Mouse (Mus musculus) liver, embryonic 14.5 days (tissue): ENCODE data around the gene Zbtb16. TPM values are rescaled to one million over a fixed set of nuclear protein-coding genes. Genes with fewer than 3 reads are reported as not detected.

Experiments
- ATAC-seq: fragments of 200-750 bp; cut with Nextera tagmentation; 2 replicates; pipeline ENCODE4 v1.8.0; 2017; ENCODE audit warnings: moderate number of reproducible peaks, mild to moderate bottlenecking, moderate library complexity; ENCODE audit not compliant: insufficient read depth
- DNase-seq, 3 experiments: peaks; one replicate each; pipeline ENCODE4 v3.0.0-alpha.2; 2012 to 2013; ENCODE audit warnings: low read depth in 3 of 3, low spot score in 3 of 3
- H3K27ac ChIP-seq: fragments of 300-500 bp; sonication (generic); 2 replicates; pipeline ENCODE4 v1.5.1; 2014; ENCODE audit warnings: moderate library complexity, mild to moderate bottlenecking, control low read depth, inconsistent platforms
- H3K27me3 ChIP-seq: fragments of 300-500 bp; sonication (generic); 2 replicates; pipeline ENCODE4 v1.6.1; 2014; ENCODE audit warnings: mild to moderate bottlenecking, low read length, moderate library complexity; ENCODE audit not compliant: control insufficient read depth, insufficient read depth
- H3K36me3 ChIP-seq: fragments of 300-500 bp; sonication (generic); replicated peaks from 2 replicates; pipeline ENCODE4 v1.6.1; 2014; ENCODE audit warnings: low read depth; ENCODE audit not compliant: control insufficient read depth, insufficient read depth
- H3K4me1 ChIP-seq, 2 experiments: fragments of 200-500 bp in 1 of 2; fragments of 300-500 bp in 1 of 2; sonication (generic) in 1 of 2; replicated peaks; 2 replicates each; pipeline ENCODE4 v1.6.1; 2012 to 2014; ENCODE audit warnings: antibody characterized with exemption in 1 of 2, inconsistent platforms in 1 of 2, low read length in 1 of 2; ENCODE audit not compliant: control insufficient read depth in 2 of 2, insufficient read depth in 2 of 2
- H3K4me2 ChIP-seq: fragments of 300-500 bp; sonication (generic); 2 replicates; pipeline ENCODE4 v1.6.1; 2014; ENCODE audit warnings: low read depth, mild to moderate bottlenecking, control low read depth, moderate library complexity
- H3K4me3 ChIP-seq, 2 experiments: fragments of 200-500 bp in 1 of 2; fragments of 300-500 bp in 1 of 2; sonication (generic) in 1 of 2; 2 replicates each; pipeline ENCODE4 v1.5.1; 2012 to 2014; ENCODE audit warnings: low read depth in 2 of 2, low read length in 2 of 2, mild to moderate bottlenecking in 2 of 2, control low read depth in 1 of 2, inconsistent platforms in 1 of 2, moderate library complexity in 1 of 2; ENCODE audit not compliant: insufficient read depth in 1 of 2
- H3K9ac ChIP-seq: fragments of 300-500 bp; sonication (generic); replicated peaks from 2 replicates; pipeline ENCODE4 v1.6.1; 2014; ENCODE audit warnings: mild to moderate bottlenecking, control low read depth, moderate library complexity
- H3K9me3 ChIP-seq: fragments of 300-500 bp; sonication (generic); 2 replicates; pipeline ENCODE4 v1.6.1; 2016; ENCODE audit warnings: low read length, mixed read lengths; ENCODE audit not compliant: control insufficient read depth
- CTCF ChIP-seq: IDR thresholded peaks from 2 replicates; pipeline ENCODE4 v1.5.1; 2016; ENCODE audit warnings: antibody characterized with exemption, low read depth, control low read depth
- EP300 ChIP-seq: IDR thresholded peaks from 2 replicates; pipeline ENCODE4 v1.6.1; 2016; ENCODE audit warnings: antibody characterized with exemption, low read depth
- WGBS: fragments of 180-500 bp; shearing (Covaris S2); extraction: QIAGEN DNeasy Blood & Tissue Kit; methylation state at CpG from one replicate; pipeline ENCODE4 v1.1.7; 2014; ENCODE audit not compliant: insufficient replicate concordance; 5-methylcytosine and 5-hydroxymethylcytosine counted together
- polyA plus RNA-seq, 2 experiments: library from polyadenylated mRNA; depleted of rRNA in 1 of 2; stranded (reverse) in 1 of 2; unstranded in 1 of 2; fragments of >200 nt; fragmentation: Nextera tagmentation in 1 of 2; extraction: Ambion mirVana in 1 of 2; gene quantifications; 2 replicates each; pipeline versions ENCODE4 v1.2.1 to v1.2.3; 2012 to 2014

Zbtb16 gene
- polyA plus RNA-seq, 2 experiments: 0.26 to 0.30 TPM

DNA sequence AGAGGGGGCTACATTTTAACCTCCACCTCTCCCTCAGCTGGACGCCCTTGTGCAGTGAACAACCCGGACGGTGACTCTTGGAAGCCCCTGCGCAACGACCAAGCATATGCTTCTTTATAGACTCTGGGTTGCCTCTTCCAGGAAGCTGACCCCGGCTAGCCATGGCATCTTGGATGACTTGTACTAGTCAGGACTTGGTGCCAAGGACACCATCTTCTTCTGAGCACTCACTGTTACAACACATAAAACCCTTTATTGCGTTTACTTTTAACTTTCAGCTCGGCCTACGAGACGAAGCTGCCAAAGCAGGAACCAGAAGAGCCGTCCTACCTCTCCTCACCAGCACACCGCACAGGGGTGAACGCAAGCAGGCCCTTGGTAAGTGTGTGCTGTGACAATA is 165.9 kb downstream of the Zbtb16 start:
- Histone ChIP-seq H3K27ac (no peak overlapping the region), H3K27me3 (no peaks in the 10 kb centered on the region), H3K9me3 (no peaks in the 10 kb centered on the region), H3K4me3 (no peak overlapping the region), H3K4me2 (no peak overlapping the region), H3K4me1 (no peaks in the 10 kb centered on the region), H3K36me3 (no peaks in the 10 kb centered on the region), H3K9ac (no peak overlapping the region)
- ATAC-seq (no peak), DNase-seq (no peak)
- 75% methylated on average over 13 of the region's 13 CpGs for WGBS
- TF ChIP-seq EP300: no peak

- H3K9me3 ChIP-seq: no peaks in the 10 kb centered on the region
- TF ChIP-seq EP300 (no peak), CTCF (no peak)
- WGBS: 76% methylated on average over 10 of the region's 10 CpGs
- H3K27ac ChIP-seq: no peak overlapping the region
- H3K36me3 ChIP-seq: no peaks in the 10 kb centered on the region
- no peaks in the 10 kb centered on the region for H3K27me3 ChIP-seq
- DNase-seq (no peak), ATAC-seq (no peak)
- H3K4me1 ChIP-seq: no peaks in the 10 kb centered on the region
- no peak overlapping the region for H3K4me2 ChIP-seq
- H3K9ac ChIP-seq: no peak overlapping the region
- H3K4me3 ChIP-seq: no peak overlapping the region
Observed at GRCm38 (mm10) chr9:48669672-48670071, 166.3 kb downstream of the Zbtb16 start.

DNA sequence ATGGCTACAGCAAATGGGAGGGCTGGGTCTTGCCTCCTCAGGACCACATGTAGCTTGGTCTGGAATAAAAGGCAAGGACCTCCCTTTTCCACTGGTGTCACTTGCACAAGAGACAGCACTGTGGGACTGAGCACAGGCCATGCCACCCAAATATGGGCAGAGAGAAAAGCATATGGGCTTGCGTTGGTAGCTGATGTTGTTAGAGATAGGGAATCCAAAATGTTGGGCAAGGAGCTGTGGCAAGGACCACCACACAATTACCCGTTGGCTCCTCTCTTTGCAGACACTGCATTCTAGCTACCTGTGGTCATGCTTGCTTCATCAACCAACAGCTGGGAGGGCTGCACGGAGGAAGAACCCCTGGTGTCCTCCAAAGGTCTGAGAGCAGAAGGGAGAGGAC is 169.3 kb downstream of the Zbtb16 start:
- 54% methylated on average over 3 of the region's 3 CpGs for WGBS
- H3K9me3 ChIP-seq: no peaks in the 10 kb centered on the region

DNA sequence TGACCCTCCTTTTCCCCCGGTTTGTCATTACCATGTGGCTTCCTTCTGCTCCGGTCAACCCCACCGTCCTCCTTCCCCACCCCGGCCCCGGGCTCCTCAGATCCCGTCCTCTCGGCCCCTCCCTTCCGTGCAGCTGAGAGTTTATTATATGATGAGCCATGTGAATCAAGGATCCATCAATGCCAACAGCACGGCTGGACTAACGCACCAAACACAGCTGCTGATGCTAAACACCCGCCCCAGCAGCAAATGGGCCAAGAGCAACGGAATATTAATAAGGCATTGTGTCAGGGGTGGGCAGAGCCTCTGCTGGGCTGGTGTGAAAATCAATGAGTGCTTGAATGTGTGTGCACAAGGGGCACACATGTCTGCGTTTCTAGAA is 173.0 kb downstream of the Zbtb16 start:
- WGBS: 73% methylated on average over 13 of the region's 13 CpGs
- TF ChIP-seq CTCF: no peak
- no peak for TF ChIP-seq EP300
- H3K4me3 ChIP-seq: no peak overlapping the region
- no peaks in the 10 kb centered on the region for H3K4me1 ChIP-seq
- H3K36me3 ChIP-seq: no peaks in the 10 kb centered on the region
- H3K27me3 ChIP-seq: no peaks in the 10 kb centered on the region
- no peak overlapping the region for H3K9ac ChIP-seq
- DNase-seq (no peak), ATAC-seq (no peak)
- H3K9me3 ChIP-seq: no peaks in the 10 kb centered on the region
- no peak overlapping the region for H3K4me2 ChIP-seq
- no peak overlapping the region for H3K27ac ChIP-seq

More for the DNA sequence above, 169.3 kb downstream of the Zbtb16 start:
- H3K4me1 ChIP-seq: no peaks in the 10 kb centered on the region
- no peak overlapping the region for H3K9ac ChIP-seq
- no peak overlapping the region for H3K4me3 ChIP-seq
- H3K27me3 ChIP-seq: no peaks in the 10 kb centered on the region
- ATAC-seq (no peak), DNase-seq (no peak)
- H3K27ac ChIP-seq: no peak overlapping the region
- no peak overlapping the region for H3K4me2 ChIP-seq
- no peak for TF ChIP-seq CTCF
- no peak for TF ChIP-seq EP300
- H3K36me3 ChIP-seq: no peaks in the 10 kb centered on the region

DNA sequence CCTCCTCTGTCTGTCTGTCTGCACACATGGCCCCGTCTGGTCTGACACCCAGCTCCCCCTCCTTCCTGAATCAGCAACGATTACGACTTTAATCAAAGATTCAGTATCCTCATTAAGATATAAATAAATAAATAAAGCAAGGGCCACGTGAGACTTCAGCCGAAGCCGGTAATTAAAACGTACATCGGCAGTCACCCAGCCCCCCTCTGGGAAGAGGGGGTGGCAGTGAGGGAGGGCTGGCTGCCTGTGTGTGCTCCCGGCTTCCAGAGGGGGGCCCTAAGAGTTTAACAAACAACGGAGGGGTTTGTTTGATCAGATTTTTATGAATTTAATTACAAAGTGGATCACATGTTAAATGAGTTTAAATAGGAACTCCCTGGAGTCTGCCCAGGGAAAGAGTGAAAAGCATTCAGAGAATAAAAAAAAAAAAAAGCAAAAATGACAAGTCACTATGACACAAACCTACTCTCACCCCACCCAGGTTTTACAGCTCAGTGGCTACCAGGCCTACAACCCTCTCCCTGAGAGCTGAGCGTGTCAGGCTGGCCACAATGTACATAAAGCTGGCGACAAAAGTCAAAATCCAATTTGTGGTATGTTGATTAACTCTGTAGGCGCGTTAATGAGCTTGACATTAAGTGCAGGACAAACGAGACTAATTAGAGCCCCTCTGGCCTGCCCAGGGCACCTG is 173.5 kb downstream of the Zbtb16 start:
- H3K4me3 ChIP-seq: no peak overlapping the region
- no peaks in the 10 kb centered on the region for H3K4me1 ChIP-seq
- WGBS: 58% methylated on average over 15 of the region's 15 CpGs
- no peak overlapping the region for H3K9ac ChIP-seq
- no peaks in the 10 kb centered on the region for H3K27me3 ChIP-seq
- H3K4me2 ChIP-seq: no peak overlapping the region
- no peak for ATAC-seq
- H3K9me3 ChIP-seq: no peaks in the 10 kb centered on the region
- H3K36me3 ChIP-seq: no peaks in the 10 kb centered on the region
- TF ChIP-seq EP300: no peak
- TF ChIP-seq CTCF: no peak
- no peak for DNase-seq
- no peak overlapping the region for H3K27ac ChIP-seq
